Comparison of ENCODE assay signal across 7 mouse cellular contexts in genomic region chr9:108661677-108662612, GRCm38 (mm10). TPM values are rescaled to one million over a fixed set of nuclear protein-coding genes. Genes with fewer than 3 reads are reported as not detected.
DNase-seq lines count a peak whose midpoint lies in the region; ATAC-seq lines count a peak whose summit lies in the region.

TSS of gene Slc25a20 (plus strand) at chr9:108662088.

- peak within 1 kb of the TSS; percentile 62; the same call in 1 of the 2 replicates for H3K27ac ChIP-seq in intestine, embryonic 16.5 days (ENCODE audit: low read length)
- no peak within 1 kb of the TSS for H3K27ac ChIP-seq in midbrain, embryonic 11.5 days (ENCODE audit: low read depth, low read length)

- intact Hi-C loops in gastrocnemius, postnatal 36 days (cut with DNase I): no loop called here
- intact Hi-C loops in left cerebral cortex, postnatal 36 days (cut with DNase I): no loop called here

- H3K36me3 ChIP-seq in intestine, embryonic 16.5 days (ENCODE audit: control insufficient read depth, insufficient read depth, low read length): no peaks in the 10 kb centered on the region
- H3K36me3 ChIP-seq in midbrain, embryonic 11.5 days (ENCODE audit: control insufficient read depth, insufficient read depth, low read length): no peaks in the 10 kb centered on the region

- H3K9me3 ChIP-seq in intestine, embryonic 16.5 days (ENCODE audit: control insufficient read depth, low read length): no peaks in the 10 kb centered on the region
- H3K9me3 ChIP-seq in midbrain, embryonic 11.5 days (ENCODE audit: control insufficient read depth, low read length): no peaks in the 10 kb centered on the region

- peak; percentile 82 to 87 for DNase-seq in adrenal gland, adult 18-20 months (ENCODE audit: low spot score in 2 of 2)
- DNase-seq in embryo, embryonic 11.5 days (ENCODE audit: low read depth, low spot score): peak; percentile 65
- peak; percentile 69 to 75 for DNase-seq in gastrocnemius, postnatal 36 days
- peak; percentile 49 to 55 for DNase-seq in left cerebral cortex, postnatal 36 days (ENCODE audit: low spot score in 2 of 2)
- peak; percentile 94 for DNase-seq in midbrain, embryonic 11.5 days (ENCODE audit: low spot score, missing footprints)
- DNase-seq in skeletal muscle tissue, adult 2 months (ENCODE audit: low read depth, low spot score): peak; percentile 86

- H3K4me3 ChIP-seq in intestine, embryonic 16.5 days (ENCODE audit: low read length): peak within 1 kb of the TSS; percentile 69
- peak within 1 kb of the TSS; percentile 72 for H3K4me3 ChIP-seq in midbrain, embryonic 11.5 days (ENCODE audit: low read depth, low read length)

- peak within 1 kb of the TSS; percentile 77 for H3K9ac ChIP-seq in intestine, embryonic 16.5 days (ENCODE audit: low read depth, low read length)
- H3K9ac ChIP-seq in midbrain, embryonic 11.5 days (ENCODE audit: low read length): peak within 1 kb of the TSS; percentile 68

- peaks cover 9% of the 10 kb centered on the region for H3K4me1 ChIP-seq in intestine, embryonic 16.5 days (ENCODE audit: control insufficient read depth, insufficient read depth, low read length)
- H3K4me1 ChIP-seq in midbrain, embryonic 11.5 days (ENCODE audit: control insufficient read depth, insufficient read depth, low read length): peaks cover 9% of the 10 kb centered on the region

- no peaks in the 10 kb centered on the region for H3K27me3 ChIP-seq in intestine, embryonic 16.5 days (replicated peaks; ENCODE audit: control insufficient read depth, insufficient read depth, low read length)
- H3K27me3 ChIP-seq in midbrain, embryonic 11.5 days (ENCODE audit: control insufficient read depth, insufficient read depth, low read length): no peaks in the 10 kb centered on the region

- 3% methylated on average over 35 of the region's 37 CpGs for WGBS in intestine, embryonic 16.5 days
- 3% methylated on average over 35 of the region's 37 CpGs for WGBS in midbrain, embryonic 11.5 days

- ATAC-seq in intestine, embryonic 16.5 days: peak; percentile 95
- ATAC-seq in midbrain, embryonic 11.5 days (ENCODE audit: low FRiP score): peak; percentile 90

- peak within 1 kb of the TSS; percentile 52 for H3K4me2 ChIP-seq in intestine, embryonic 16.5 days (ENCODE audit: low read depth, low read length)
- peak within 1 kb of the TSS; percentile 71 for H3K4me2 ChIP-seq in midbrain, embryonic 11.5 days

RNA-seq across cellular contexts. Expression of gene Slc25a20, which starts in this region (rescaled TPM):
- 100 to 1,000 TPM; 125 to 212 TPM for total RNA-seq in adrenal gland, adult 18-20 months (2021)
- 10 to 100 TPM; 59.0 to 75.5 TPM for total RNA-seq in gastrocnemius, postnatal 36 days (2021)
- 111 and 117 TPM in 2 replicates for polyA plus RNA-seq in intestine, embryonic 16.5 days (2015; fragmentation: Nextera tagmentation; extraction: Ambion mirVana)
- 10 to 100 TPM; 11.8 to 14.1 TPM for total RNA-seq in left cerebral cortex, postnatal 36 days (2021)
- 31.2 and 33.3 TPM in 2 replicates for polyA plus RNA-seq in midbrain, embryonic 11.5 days (2014; fragmentation: Nextera tagmentation; extraction: Ambion mirVana)
